Mouse (Mus musculus): ENCODE results near the gene Klf2.

Gene Klf2

GRCm38 (mm10) chr8:72365826-72366225 is 47.0 kb downstream of the Klf2 start:
- in situ Hi-C loops (cut with MboI, MseI): loop anchor here (5.0 kb wide), 2 partner anchors 99 to 189 kb away; no protein-coding TSS in a partner anchor

- in situ Hi-C loops (cut with MboI, MseI): loop anchor here (5.0 kb wide), 2 partner anchors 99 to 189 kb away; no protein-coding TSS in a partner anchor
Measured at GRCm38 (mm10) chr8:72366435-72366834, 47.6 kb downstream of the Klf2 start.
